Mouse (Mus musculus) erythroblast, embryonic 14.5 days (primary cell): ENCODE results near the gene Tmem165. TPM values are rescaled to one million over a fixed set of nuclear protein-coding genes. Genes with fewer than 3 reads are reported as not detected.

Experiments
- H3K27me3 ChIP-seq: 2 replicates; pipeline ENCODE4 v1.6.1; 2012; ENCODE audit warnings: inconsistent platforms; ENCODE audit not compliant: control insufficient read depth
- H3K36me3 ChIP-seq: 2 replicates; pipeline ENCODE4 v1.6.1; 2012; ENCODE audit warnings: mild to moderate bottlenecking, inconsistent platforms; ENCODE audit not compliant: control insufficient read depth
- H3K4me1 ChIP-seq: 2 replicates; pipeline ENCODE4 v1.6.1; 2012; ENCODE audit warnings: inconsistent platforms; ENCODE audit not compliant: control insufficient read depth
- H3K4me3 ChIP-seq: replicated peaks from 2 replicates; pipeline ENCODE3; 2012; ENCODE audit warnings: moderate library complexity, mild to moderate bottlenecking, inconsistent platforms
- H3K9me3 ChIP-seq: 2 replicates; pipeline ENCODE4 v1.6.1; 2012; ENCODE audit warnings: low read length, inconsistent platforms, mixed read lengths; ENCODE audit not compliant: control insufficient read depth
- GATA1 ChIP-seq: IDR thresholded peaks from 2 replicates; pipeline ENCODE4 v1.6.1; 2012; ENCODE audit warnings: low read length, inconsistent platforms, mixed read lengths
- TAL1 ChIP-seq: IDR thresholded peaks from 3 replicates; pipeline ENCODE4 v1.6.1; 2012; ENCODE audit warnings: low read length, inconsistent platforms, mixed read lengths
- polyA plus RNA-seq: library from polyadenylated mRNA; stranded (reverse); fragments of >175 nt; gene quantifications from 2 replicates; pipeline ENCODE4 v1.2.3, GENCODE M21; 2012

Gene Tmem165
- polyA plus RNA-seq, 1 experiment: 4.6 TPM

DNA sequence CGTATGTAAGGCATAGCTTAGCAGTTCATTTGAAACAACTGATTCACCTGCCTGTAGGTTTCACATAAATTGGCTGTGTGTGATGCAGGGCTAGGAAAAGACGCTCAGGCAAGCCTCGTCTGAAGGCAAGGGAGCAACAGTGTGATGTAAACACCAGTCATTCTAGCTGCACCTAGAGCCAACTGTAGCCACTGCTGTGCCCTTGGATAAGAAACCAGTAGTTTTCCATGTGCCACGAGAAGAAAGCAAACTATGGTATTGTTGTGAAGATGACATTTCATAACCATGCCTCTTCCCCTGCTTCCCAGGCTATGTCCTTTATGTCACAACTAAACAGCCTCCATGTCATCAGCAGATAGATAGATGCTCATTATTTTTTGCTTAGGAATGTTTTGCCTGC lies 40.3 kb upstream of the Tmem165 start:
- H3K4me3 ChIP-seq: no peak overlapping the region
- peaks cover 44% of the 10 kb centered on the region for H3K4me1 ChIP-seq
- TF ChIP-seq TAL1 (no peak), GATA1 (no peak)
- H3K9me3 ChIP-seq: no peaks in the 10 kb centered on the region
- H3K27me3 ChIP-seq: no peaks in the 10 kb centered on the region
- H3K36me3 ChIP-seq: peaks cover 12% of the 10 kb centered on the region

DNA sequence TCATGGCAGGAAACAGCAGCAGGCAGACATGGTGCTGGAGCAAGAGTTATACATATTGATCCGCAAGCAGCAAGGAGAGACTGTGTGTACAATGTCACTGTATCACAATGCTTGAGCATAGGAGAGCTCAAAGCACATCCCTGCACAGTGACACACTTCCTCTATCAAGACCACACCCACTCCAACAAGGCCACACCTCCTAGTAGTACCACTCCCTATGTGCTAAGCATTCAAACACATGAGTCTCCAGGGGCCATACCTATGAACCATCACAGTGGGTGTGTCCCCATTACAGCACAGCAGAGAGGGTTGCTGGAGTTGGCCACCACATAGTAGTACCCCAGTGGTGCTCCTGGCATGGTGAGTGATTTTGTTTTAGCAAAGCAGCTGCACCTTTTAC lies 37.3 kb upstream of the Tmem165 start:
- no peak for TF ChIP-seq GATA1
- H3K9me3 ChIP-seq: 0 out of 2 replicates have a peak, but pooled peaks cover 3% of the 10 kb centered on the region
- peaks cover 32% of the 10 kb centered on the region for H3K36me3 ChIP-seq
- H3K4me3 ChIP-seq: no peak overlapping the region
- no peaks in the 10 kb centered on the region for H3K27me3 ChIP-seq
- H3K4me1 ChIP-seq: peaks cover 19% of the 10 kb centered on the region

DNA sequence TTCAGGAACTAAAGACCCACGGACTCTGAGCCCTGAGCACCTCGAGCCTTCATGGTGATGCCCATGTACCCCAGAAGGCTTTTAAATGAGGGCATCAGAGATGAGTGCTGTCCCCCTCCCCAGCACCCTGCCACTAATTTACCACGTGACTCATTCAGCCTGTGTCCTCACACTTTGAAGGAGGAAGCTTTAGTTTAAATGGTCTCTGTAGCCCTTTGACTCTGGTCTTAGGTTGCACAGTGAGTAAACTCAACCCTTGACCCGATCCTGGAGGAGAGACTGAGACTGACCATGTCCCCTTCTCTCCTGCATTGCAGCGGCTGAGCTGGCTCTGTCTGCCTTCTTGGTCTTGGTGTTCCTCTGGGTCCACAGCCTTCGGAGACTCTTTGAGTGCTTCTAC lies 34.2 kb upstream of the Tmem165 start:
- Histone ChIP-seq H3K4me1 (peaks cover 8% of the 10 kb centered on the region), H3K36me3 (peaks cover 44% of the 10 kb centered on the region), H3K27me3 (no peaks in the 10 kb centered on the region), H3K9me3 (0 out of 2 replicates have a peak, but pooled peaks cover 3% of the 10 kb centered on the region), H3K4me3 (no peak overlapping the region)
- TF ChIP-seq GATA1 (no peak), TAL1 (no peak)

DNA sequence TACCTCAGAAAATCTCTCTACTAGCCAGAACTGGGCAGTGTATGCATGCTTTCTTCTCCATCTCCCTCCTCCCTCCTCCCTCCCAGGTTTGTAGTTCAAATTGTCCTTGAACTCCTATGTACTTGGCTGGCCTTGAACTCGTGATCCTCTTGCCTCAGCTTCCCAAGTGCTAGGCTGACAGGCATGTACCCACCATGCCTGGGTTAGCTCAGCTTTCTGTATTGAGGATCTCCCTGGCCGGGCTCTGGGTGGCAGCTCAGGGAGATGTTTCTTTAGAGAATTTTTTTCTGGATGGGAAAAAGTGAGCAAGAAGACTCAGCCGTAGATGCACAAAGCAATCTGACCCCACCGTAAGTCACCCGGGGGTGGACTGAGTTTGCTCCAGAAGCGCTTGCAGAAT lies 30.7 kb upstream of the Tmem165 start:
- Histone ChIP-seq H3K9me3 (0 out of 2 replicates have a peak, but pooled peaks cover 3% of the 10 kb centered on the region), H3K4me1 (no peaks in the 10 kb centered on the region), H3K27me3 (no peaks in the 10 kb centered on the region), H3K36me3 (peaks cover 55% of the 10 kb centered on the region), H3K4me3 (no peak overlapping the region)
- TF ChIP-seq TAL1 (no peak), GATA1 (no peak)

DNA sequence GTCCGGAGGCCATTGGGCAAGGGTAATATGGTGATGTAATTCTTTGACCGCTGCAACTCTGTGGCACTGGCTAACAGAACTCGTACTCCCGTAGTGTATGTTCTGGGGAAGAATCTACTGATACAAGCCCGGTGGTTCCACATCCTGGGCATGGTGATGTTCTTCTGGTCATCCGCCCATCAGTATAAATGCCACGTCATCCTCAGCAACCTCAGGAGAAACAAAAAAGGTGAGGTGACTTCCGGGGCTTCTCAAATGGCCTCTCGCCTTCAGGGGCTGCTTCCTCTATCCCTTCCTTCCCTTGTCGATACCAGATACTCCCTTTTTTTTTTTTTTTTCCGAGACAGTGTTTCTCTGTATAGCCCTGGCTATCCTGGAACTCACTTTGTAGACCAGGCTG lies 30.2 kb upstream of the Tmem165 start:
- peaks cover 55% of the 10 kb centered on the region for H3K36me3 ChIP-seq
- no peak overlapping the region for H3K4me3 ChIP-seq
- H3K27me3 ChIP-seq: no peaks in the 10 kb centered on the region
- H3K9me3 ChIP-seq: 0 out of 2 replicates have a peak, but pooled peaks cover 3% of the 10 kb centered on the region
- TF ChIP-seq TAL1 (no peak), GATA1 (no peak)
- H3K4me1 ChIP-seq: no peaks in the 10 kb centered on the region

DNA sequence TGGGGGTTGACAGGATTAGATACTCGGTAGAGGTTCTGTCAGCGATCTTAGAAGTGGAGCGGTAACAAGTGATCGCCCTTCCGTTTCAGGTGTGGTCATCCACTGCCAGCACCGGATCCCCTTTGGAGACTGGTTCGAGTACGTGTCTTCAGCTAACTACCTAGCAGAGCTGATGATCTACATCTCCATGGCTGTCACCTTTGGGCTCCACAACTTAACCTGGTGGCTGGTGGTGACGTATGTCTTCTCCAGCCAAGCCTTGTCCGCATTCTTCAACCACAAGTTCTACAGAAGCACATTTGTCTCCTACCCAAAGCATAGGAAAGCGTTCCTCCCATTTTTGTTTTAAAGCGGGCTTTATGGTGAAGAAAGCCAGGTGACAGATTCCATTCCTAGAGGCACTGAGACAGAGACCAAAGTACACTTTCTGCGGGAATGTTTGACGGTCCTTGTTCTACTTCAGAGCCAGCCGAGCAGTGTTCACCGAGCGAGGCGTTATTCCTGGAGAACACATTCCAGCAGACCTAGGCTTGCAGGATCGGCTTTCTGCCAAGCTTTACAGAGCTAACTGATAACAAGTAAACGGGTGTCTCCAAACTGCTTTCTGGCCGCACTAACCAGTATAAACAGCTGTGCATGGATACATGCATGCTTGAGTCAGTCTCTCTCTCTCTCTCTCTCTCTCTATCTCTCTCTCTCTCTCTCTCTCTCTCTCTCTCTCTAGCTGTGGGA lies 29.1 kb upstream of the Tmem165 start:
- Histone ChIP-seq H3K27me3 (no peaks in the 10 kb centered on the region), H3K9me3 (0 out of 2 replicates have a peak, but pooled peaks cover 3% of the 10 kb centered on the region), H3K4me1 (peaks cover 4% of the 10 kb centered on the region), H3K36me3 (peaks cover 50% of the 10 kb centered on the region), H3K4me3 (no peak overlapping the region)
- TF ChIP-seq GATA1 (no peak), TAL1 (no peak)

DNA sequence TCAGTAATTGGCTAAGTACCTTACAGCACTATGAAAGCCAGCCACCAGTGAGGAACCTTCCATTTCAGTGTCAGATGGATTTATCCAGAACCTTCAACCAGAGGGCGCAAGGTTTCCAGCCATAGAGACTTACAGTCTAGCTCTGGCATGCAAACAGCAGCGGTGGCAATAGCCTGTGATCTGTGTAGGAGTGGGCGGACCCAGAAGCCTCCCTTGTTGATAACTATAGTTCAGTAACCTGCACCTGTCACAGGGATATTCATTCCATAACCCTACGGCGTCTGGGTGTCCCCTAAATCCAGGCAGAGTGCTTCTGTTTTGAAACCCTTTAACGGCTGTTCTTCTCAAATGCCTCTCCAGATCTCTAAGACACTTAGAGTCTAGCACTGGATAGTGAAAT lies 24.1 kb upstream of the Tmem165 start:
- Histone ChIP-seq H3K4me3 (no peak overlapping the region), H3K9me3 (no peaks in the 10 kb centered on the region), H3K4me1 (peaks cover 34% of the 10 kb centered on the region), H3K27me3 (no peaks in the 10 kb centered on the region), H3K36me3 (peaks cover 17% of the 10 kb centered on the region)
- no peak for TF ChIP-seq GATA1

DNA sequence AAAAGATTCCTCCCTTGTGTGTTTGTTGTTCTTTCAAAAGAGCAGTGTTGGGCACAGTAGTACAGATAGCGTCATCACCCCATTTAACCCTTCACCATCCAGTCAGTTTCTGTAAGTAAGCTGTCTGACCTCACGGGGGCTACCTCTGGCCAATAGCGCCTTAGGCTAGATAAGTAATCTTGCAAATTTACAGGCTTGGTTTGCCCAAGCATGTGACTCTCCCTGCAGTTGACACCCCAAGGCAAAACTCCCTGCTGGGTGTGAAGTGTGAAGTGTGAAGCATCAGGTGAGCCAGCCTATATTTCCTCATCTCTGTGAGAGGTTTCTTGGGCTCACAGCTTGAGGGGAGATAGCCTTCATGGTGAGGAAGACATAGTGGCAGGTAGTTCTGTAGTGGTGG lies 23.6 kb upstream of the Tmem165 start:
- no peak overlapping the region for H3K4me3 ChIP-seq
- TF ChIP-seq TAL1 (no peak), GATA1 (no peak)

DNA sequence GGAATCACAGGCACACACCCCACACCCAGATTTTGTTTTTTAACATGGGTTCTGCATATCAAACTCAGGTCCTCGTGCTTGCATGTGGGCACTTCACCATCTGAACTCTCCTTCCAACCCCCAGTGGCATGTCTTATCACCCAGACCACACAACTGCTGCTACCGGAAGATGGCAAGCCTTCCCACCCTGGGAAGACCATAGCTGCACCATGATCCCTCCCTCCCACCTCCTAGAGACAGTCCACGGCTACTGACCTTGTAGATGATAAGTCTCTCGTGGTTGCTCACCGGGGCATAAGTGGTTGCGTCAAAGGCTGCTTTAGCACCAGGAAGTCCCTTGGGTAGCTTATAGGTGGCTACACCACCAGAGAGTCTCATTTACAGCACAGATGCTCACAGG lies 22.2 kb upstream of the Tmem165 start:
- TF ChIP-seq GATA1: no peak
- no peak for TF ChIP-seq TAL1
- Histone ChIP-seq H3K4me1 (peaks cover 34% of the 10 kb centered on the region), H3K4me3 (peak overlapping the region; percentile 24), H3K9me3 (no peaks in the 10 kb centered on the region), H3K36me3 (peaks cover 2% of the 10 kb centered on the region; the same call in 1 of the 2 replicates), H3K27me3 (no peaks in the 10 kb centered on the region)

More for the DNA sequence above, 23.6 kb upstream of the Tmem165 start:
- Histone ChIP-seq H3K9me3 (no peaks in the 10 kb centered on the region), H3K4me1 (peaks cover 34% of the 10 kb centered on the region), H3K36me3 (peaks cover 13% of the 10 kb centered on the region), H3K27me3 (no peaks in the 10 kb centered on the region)
